Mouse (Mus musculus) midbrain, embryonic 13.5 days (tissue): ENCODE data around the gene Hspa1b. TPM values are rescaled to one million over a fixed set of nuclear protein-coding genes. Genes with fewer than 3 reads are reported as not detected.
"Not testable (repeated sequence)": the region's sequence is repeated elsewhere in the genome, so short reads cannot be mapped to it uniquely, and the experiment has no call there.

Source experiments
- ATAC-seq: fragments of 200-750 bp; cut with Nextera tagmentation; 2 replicates; pipeline ENCODE4 v1.8.0; 2017; ENCODE audit warnings: mild to moderate bottlenecking, moderate TSS enrichment, moderate library complexity
- H3K27ac ChIP-seq: fragments of 300-500 bp; sonication (generic); 2 replicates; pipeline ENCODE4 v1.5.1; 2015; ENCODE audit warnings: inconsistent platforms, mild to moderate bottlenecking, moderate library complexity
- H3K27me3 ChIP-seq: fragments of 300-500 bp; sonication (generic); 2 replicates; pipeline ENCODE4 v1.6.1; 2015; ENCODE audit warnings: mild to moderate bottlenecking, inconsistent platforms
- H3K36me3 ChIP-seq: fragments of 300-500 bp; sonication (generic); 2 replicates; pipeline ENCODE4 v1.6.1; 2015; ENCODE audit warnings: mild to moderate bottlenecking, inconsistent platforms
- H3K4me1 ChIP-seq: fragments of 300-500 bp; sonication (generic); replicated peaks from 2 replicates; pipeline ENCODE4 v1.6.1; 2015; ENCODE audit warnings: inconsistent platforms
- H3K4me2 ChIP-seq: fragments of 300-500 bp; sonication (generic); replicated peaks from 2 replicates; pipeline ENCODE4 v1.6.1; 2015; ENCODE audit warnings: moderate library complexity, mild to moderate bottlenecking, inconsistent platforms
- H3K4me3 ChIP-seq: fragments of 300-500 bp; sonication (generic); replicated peaks from 2 replicates; pipeline ENCODE4 v1.5.1; 2015; ENCODE audit warnings: mild to moderate bottlenecking, inconsistent platforms
- H3K9ac ChIP-seq: fragments of 300-500 bp; sonication (generic); replicated peaks from 2 replicates; pipeline ENCODE4 v1.6.1; 2015; ENCODE audit warnings: mild to moderate bottlenecking, inconsistent platforms
- H3K9me3 ChIP-seq: fragments of 300-500 bp; sonication (generic); 2 replicates; pipeline ENCODE4 v1.6.1; 2016; ENCODE audit warnings: mild to moderate bottlenecking, inconsistent platforms
- WGBS: fragments of 180-500 bp; shearing (Covaris S2); methylation state at CpG from one replicate; pipeline ENCODE4 v1.1.7; 2015; 5-methylcytosine and 5-hydroxymethylcytosine counted together
- polyA plus RNA-seq: library from polyadenylated mRNA; unstranded; fragments of >200 nt; fragmentation: Nextera tagmentation; extraction: Ambion mirVana; gene quantifications from 2 replicates; pipeline ENCODE4 v1.2.1, GENCODE M21; 2015

Hspa1b gene
- polyA plus RNA-seq, 1 experiment from 2014 or later: 0.11 TPM

DNA sequence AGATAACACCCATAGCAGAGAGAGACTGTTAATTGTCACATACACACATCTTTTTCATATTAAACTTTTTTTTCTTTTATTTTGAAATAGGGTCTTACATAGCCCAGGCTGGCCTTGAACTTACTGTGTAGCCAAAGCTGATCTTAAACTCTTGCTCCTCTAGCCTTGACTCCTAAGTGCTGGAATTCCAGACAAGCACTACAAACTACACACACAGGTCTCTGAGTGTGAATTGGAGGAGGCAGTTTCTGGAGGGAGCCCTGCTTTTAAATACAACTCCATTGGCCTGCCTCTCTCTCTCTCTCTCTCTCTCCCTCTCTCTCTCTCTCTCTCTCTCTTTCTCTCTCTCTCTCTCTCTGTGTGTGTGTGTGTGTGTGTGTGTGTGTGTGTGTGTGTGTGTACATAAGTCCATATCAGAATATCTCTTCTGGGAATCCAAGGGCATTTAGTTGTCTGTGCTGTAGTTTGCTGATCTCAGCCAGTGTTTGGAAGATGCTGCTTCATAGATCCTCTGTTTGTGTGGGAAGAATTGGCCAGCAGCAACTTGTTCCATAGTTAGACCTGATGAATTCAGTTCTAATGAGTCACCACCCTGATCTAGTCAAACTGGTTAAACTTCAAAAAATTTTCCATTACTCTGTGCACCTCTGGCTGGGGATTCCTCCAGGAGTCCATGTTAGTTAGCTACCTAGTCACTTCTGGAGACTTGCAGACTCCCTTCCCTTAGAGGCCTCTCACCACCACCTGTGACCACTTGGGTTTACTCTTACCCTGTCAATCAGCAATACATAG, 1.9 kb upstream of the Hspa1b start:
- H3K27me3 ChIP-seq: peaks cover 45% of the 10 kb centered on the region
- H3K4me3 ChIP-seq: no peak overlapping the region
- H3K27ac ChIP-seq: no peak overlapping the region
- H3K9me3 ChIP-seq: no peaks in the 10 kb centered on the region
- H3K4me1 ChIP-seq: peaks cover 12% of the 10 kb centered on the region; the same call in 1 of the 2 replicates
- no peak for ATAC-seq
- H3K9ac ChIP-seq: no peak overlapping the region
- no peaks in the 10 kb centered on the region for H3K36me3 ChIP-seq
- H3K4me2 ChIP-seq: no peak overlapping the region

- H3K9me3 ChIP-seq: no peaks in the 10 kb centered on the region
- peaks cover 12% of the 10 kb centered on the region; the same call in 1 of the 2 replicates for H3K4me1 ChIP-seq
- H3K27ac ChIP-seq: no peak overlapping the region
- peak overlapping the region; percentile 64 for H3K4me2 ChIP-seq
- no peak overlapping the region; the same call in 1 of the 2 replicates for H3K9ac ChIP-seq
- 15% methylated on average over 12 of the region's 12 CpGs for WGBS
- no peaks in the 10 kb centered on the region for H3K36me3 ChIP-seq
- peaks cover 54% of the 10 kb centered on the region for H3K27me3 ChIP-seq
- ATAC-seq: no peak
- peak overlapping the region; percentile 40 for H3K4me3 ChIP-seq
Measured at GRCm38 (mm10) chr17:34959881-34960515, 960 bp upstream of the Hspa1b start.

- not testable (repeated sequence) for H3K27ac ChIP-seq, H3K9ac ChIP-seq, H3K36me3 ChIP-seq, H3K9me3 ChIP-seq
- ATAC-seq: peak; percentile 55; the same call in 1 of the 2 replicates
- H3K4me1 ChIP-seq: peaks cover 12% of the 10 kb centered on the region; the same call in 1 of the 2 replicates
- 1% methylated on average over 32 of the region's 47 CpGs for WGBS
- peak overlapping the region; percentile 40 for H3K4me3 ChIP-seq
- H3K27me3 ChIP-seq: peaks cover 55% of the 10 kb centered on the region
- H3K4me2 ChIP-seq: peak overlapping the region; percentile 64
Measured at GRCm38 (mm10) chr17:34958734-34959129, 306 bp downstream of the Hspa1b start.

- H3K9me3 ChIP-seq, ATAC-seq, H3K9ac ChIP-seq, H3K4me3 ChIP-seq, H3K4me2 ChIP-seq, H3K36me3 ChIP-seq, H3K27ac ChIP-seq: not testable (repeated sequence)
- WGBS: 33% methylated on average over 31 of the region's 40 CpGs
- Histone ChIP-seq H3K27me3 (peaks cover 51% of the 10 kb centered on the region), H3K4me1 (peaks cover 12% of the 10 kb centered on the region; the same call in 1 of the 2 replicates)
Measured at GRCm38 (mm10) chr17:34957966-34958365, 1.1 kb downstream of the Hspa1b start.

DNA sequence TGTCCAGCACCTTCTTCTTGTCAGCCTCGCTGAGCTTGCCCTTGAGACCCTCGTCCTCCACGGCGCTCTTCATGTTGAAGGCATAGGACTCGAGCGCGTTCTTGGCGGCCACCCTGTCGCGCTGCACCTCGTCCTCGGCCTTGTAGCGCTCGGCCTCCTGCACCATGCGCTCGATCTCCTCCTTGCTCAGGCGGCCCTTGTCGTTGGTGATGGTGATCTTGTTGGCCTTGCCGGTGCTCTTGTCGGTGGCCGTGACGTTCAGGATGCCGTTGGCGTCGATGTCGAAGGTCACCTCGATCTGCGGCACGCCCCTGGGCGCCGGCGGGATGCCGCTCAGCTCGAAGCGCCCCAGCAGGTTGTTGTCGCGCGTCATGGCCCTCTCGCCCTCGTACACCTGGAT, 1.7 kb downstream of the Hspa1b start:
- not testable (repeated sequence) for H3K27ac ChIP-seq, ATAC-seq, H3K9ac ChIP-seq, H3K36me3 ChIP-seq, H3K9me3 ChIP-seq, H3K4me3 ChIP-seq, H3K4me2 ChIP-seq
- WGBS: 26% methylated on average over 35 of the region's 40 CpGs
- H3K4me1 ChIP-seq: peaks cover 12% of the 10 kb centered on the region; the same call in 1 of the 2 replicates
- H3K27me3 ChIP-seq: peaks cover 47% of the 10 kb centered on the region

DNA sequence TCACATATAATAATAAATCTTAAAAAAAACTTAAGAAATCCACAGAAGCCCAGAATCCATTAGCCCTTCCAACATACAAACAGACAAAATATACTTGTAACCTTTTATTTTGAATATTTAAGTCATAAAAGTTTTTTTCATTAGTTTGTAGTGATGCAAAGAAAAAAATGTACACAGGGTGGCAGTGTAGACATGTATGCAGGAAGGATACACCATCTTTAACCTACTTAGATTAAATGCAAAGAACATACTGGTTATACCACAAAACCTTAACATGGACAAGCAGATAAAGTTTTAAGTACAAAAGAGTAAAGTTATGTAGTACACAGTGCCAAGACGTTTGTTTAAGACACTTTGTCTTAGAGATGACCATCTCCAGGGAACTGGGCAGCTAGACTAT, 2.7 kb downstream of the Hspa1b start:
- peaks cover 39% of the 10 kb centered on the region for H3K27me3 ChIP-seq
- no peak overlapping the region for H3K9ac ChIP-seq
- peaks cover 12% of the 10 kb centered on the region; the same call in 1 of the 2 replicates for H3K4me1 ChIP-seq
- no peak overlapping the region for H3K4me2 ChIP-seq
- H3K36me3 ChIP-seq: no peaks in the 10 kb centered on the region
- no peak overlapping the region for H3K4me3 ChIP-seq
- WGBS: 37% methylated on average over 1 of the region's 1 CpGs
- ATAC-seq: no peak
- no peak overlapping the region for H3K27ac ChIP-seq
- H3K9me3 ChIP-seq: no peaks in the 10 kb centered on the region

- Histone ChIP-seq H3K27ac (no peak overlapping the region), H3K4me3 (no peak overlapping the region), H3K4me2 (no peak overlapping the region), H3K36me3 (peaks cover under 1% of the 10 kb centered on the region; the same call in 1 of the 2 replicates), H3K9me3 (no peaks in the 10 kb centered on the region), H3K27me3 (peaks cover 34% of the 10 kb centered on the region), H3K9ac (no peak overlapping the region), H3K4me1 (peaks cover 16% of the 10 kb centered on the region)
- WGBS: 81% methylated on average over 3 of the region's 3 CpGs
- ATAC-seq: no peak
Measured at GRCm38 (mm10) chr17:34955884-34956283, 3.2 kb downstream of the Hspa1b start.

DNA sequence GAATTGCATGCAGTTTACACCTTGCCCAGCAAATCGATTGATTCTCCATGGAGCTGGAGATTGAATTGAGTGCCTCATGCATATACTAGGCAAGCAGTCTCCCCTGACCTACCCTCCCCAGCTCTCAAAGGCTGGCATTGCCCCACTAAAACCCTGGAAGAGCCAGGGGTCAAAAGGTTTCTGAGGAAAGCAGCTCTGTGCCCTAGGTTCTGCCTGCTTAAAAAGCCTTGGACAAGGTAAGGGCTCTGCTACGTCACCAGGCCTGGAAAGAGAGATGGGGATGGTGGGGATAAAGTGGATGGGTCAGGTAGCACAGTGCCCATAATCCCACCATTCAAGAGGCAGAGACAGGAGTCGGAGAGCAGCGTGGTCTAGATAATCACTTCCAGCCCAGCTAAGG, 4.2 kb downstream of the Hspa1b start:
- Histone ChIP-seq H3K36me3 (peaks cover 11% of the 10 kb centered on the region), H3K4me3 (no peak overlapping the region), H3K9ac (no peak overlapping the region; the same call in 1 of the 2 replicates), H3K4me2 (no peak overlapping the region), H3K9me3 (no peaks in the 10 kb centered on the region), H3K4me1 (peaks cover 21% of the 10 kb centered on the region), H3K27ac (no peak overlapping the region), H3K27me3 (peaks cover 25% of the 10 kb centered on the region)
- WGBS: 82% methylated on average over 4 of the region's 4 CpGs
- ATAC-seq: no peak

GRCm38 (mm10) chr17:34953904-34954303, 5.1 kb downstream of the Hspa1b start:
- 92% methylated on average over 4 of the region's 4 CpGs for WGBS
- Histone ChIP-seq H3K4me3 (no peak overlapping the region), H3K36me3 (peaks cover 17% of the 10 kb centered on the region), H3K9ac (no peak overlapping the region), H3K4me1 (peaks cover 18% of the 10 kb centered on the region), H3K27ac (no peak overlapping the region), H3K27me3 (peaks cover 22% of the 10 kb centered on the region), H3K4me2 (no peak overlapping the region), H3K9me3 (no peaks in the 10 kb centered on the region)
- ATAC-seq: no peak

GRCm38 (mm10) chr17:34953258-34953657, 5.8 kb downstream of the Hspa1b start:
- H3K9me3 ChIP-seq: no peaks in the 10 kb centered on the region
- H3K27me3 ChIP-seq: peaks cover 22% of the 10 kb centered on the region
- peaks cover 18% of the 10 kb centered on the region for H3K4me1 ChIP-seq
- H3K4me2 ChIP-seq: peak overlapping the region; percentile 97; the same call in 1 of the 2 replicates
- ATAC-seq: no peak
- WGBS: 90% methylated on average over 3 of the region's 3 CpGs
- H3K36me3 ChIP-seq: peaks cover 17% of the 10 kb centered on the region
- no peak overlapping the region for H3K27ac ChIP-seq
- H3K9ac ChIP-seq: no peak overlapping the region
- no peak overlapping the region for H3K4me3 ChIP-seq

- peaks cover 22% of the 10 kb centered on the region for H3K27me3 ChIP-seq
- under 1% methylated on average over 23 of the region's 23 CpGs for WGBS
- H3K4me1 ChIP-seq: peaks cover 18% of the 10 kb centered on the region
- peak overlapping the region; percentile 97 for H3K4me2 ChIP-seq
- peak overlapping the region; percentile 97 for H3K9ac ChIP-seq
- ATAC-seq: peak; percentile 83
- peaks cover 17% of the 10 kb centered on the region for H3K36me3 ChIP-seq
- H3K27ac ChIP-seq: peak overlapping the region; percentile 92
- H3K4me3 ChIP-seq: peak overlapping the region; percentile 75
- H3K9me3 ChIP-seq: no peaks in the 10 kb centered on the region
Measured at GRCm38 (mm10) chr17:34952378-34953040, 6.5 kb downstream of the Hspa1b start.
